Mouse (Mus musculus) kidney, postnatal 10 days (tissue): Measurements from ENCODE around the gene Kcng3.

Source experiments
- DNase-seq: peaks from one replicate; pipeline ENCODE4 v3.0.0; 2021; ENCODE audit warnings: mixed read lengths

Gene Kcng3

DNA sequence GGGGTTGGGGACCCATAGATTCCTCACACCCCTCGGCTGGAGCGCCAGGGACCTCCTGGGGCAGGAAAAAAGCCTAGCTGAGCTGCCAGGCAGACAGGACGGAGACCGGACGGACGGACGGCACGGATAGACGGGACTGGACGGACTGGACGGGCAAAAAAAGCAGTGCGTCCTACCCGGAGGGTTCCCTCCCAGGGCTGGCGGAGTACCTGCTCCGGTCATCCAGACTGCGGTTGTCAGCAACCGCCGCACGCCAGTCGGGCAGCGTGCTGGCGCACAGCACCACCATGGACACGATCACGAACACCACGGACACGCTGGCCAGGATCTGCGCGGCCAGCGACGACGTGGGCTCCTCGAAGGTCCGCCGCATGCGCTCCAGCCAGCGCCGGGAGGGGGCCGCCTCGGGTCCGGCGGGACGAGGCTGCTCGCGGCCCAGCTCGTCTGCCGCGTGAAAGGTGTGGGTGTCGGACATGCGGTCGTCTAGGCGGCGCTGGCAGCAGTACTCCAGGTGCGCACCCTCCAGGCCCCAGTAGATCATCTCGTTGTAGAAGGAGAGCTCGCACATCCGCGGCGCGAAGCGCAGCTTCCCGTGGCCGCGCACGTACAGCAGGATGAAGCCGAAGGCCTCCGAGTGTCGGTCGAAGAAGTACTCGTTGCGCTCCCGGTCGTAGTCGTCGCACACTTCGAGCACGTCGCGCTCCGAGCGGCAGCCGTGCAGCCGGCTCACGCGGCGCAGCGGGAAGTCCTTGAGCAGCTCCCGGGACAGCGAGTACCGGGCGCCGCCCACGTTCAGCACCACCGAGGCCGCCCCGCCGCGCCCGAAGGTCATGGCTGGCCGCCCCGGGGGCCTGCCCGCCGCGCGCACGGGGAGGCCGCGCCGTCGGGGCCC lies 662 bp downstream of the Kcng3 start:
- peak; percentile 51 for DNase-seq

DNA sequence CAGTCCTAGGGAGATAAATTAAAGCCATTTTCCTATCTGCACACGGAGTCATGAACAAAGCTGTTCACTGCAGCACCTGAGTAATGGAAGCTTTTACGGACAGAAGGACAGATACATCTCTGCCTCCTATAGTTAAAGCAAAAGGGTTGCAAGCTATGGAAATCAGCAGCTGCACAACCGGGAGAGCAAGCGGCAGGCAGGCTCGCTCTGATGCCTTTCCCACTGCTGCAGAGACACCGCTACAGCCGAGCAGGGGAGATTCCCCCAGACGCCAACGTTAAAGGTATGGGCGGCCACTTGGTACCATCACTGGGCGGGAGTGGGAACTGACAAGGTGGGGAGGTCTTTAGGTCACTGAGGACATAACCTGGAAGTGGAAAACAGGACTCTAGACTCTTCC lies 17.8 kb downstream of the Kcng3 start:
- no peak for DNase-seq

DNA sequence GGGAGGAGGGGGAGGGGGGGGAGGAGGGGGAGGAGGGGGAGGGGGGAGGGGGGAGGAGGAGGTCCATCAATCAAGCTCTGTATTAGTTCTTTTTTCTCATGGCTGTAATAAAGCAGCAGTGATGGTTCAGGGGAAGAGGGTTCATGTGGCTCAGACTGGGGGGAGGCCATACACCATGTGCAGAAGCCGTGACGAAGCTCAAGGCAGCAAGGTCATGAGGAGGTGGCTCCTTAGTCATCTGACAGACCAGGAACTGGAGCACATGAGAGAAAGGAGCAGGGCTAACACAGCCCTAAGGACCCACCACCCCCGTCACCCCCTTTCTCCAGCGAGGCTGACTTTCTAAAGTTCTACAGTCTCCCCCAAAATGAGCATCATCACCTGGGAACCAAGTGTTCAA lies 22.2 kb downstream of the Kcng3 start:
- no peak for DNase-seq

DNA sequence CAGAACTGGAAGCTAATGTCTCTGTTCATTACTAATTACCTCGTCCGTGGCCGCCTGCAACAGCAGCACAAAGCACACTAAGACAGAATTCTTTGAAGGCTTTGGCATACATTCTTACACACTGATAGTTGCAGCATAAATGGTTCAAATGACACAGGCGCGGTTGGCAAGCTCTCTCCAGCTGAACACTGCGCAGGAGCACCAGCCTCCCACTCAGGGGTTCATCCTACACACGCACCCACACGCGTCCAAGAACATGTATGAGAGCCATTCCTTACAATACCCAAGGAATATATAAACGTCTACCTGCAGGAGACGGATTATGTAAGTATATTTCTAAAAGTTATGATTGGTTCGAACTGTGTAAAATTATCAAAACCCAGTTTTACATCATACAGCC lies 30.7 kb downstream of the Kcng3 start:
- no peak for DNase-seq

DNA sequence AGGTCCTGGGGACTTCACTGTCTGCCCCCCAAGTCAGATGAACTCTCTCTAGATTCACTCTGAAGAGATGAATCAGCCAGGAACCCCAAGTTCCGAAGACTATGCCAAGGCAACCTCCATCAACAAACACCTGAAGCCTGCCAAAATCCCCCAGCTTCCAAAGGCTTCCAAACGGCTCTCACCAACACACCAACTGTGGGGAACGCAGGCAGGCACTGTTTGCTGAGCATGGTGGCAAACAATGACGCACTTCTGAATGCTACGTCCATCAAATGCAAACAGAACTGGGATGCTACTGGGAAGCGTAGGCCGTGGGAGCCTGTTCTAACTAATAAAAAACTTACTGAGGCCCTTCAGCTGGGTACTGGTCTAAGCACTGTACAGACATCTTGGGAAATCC lies 35.7 kb downstream of the Kcng3 start:
- no peak for DNase-seq

DNA sequence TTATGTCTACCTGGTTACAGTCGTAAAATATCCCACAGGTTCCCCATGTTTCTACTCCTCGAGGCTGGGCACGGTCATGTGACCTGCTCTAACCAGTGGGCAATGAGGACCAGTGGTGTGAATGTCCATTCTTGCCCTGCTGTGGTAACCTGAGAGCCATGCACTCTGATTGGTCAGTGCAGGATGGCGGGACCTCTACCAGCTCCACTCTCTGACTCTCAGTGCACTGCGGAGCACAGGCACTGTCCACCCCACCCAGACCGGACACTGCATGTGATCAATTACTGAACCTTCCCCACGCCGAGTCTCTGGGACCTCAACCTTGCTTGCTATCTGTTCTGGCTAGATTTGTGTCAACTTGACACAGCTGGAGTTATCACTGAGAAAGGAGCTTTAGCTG lies 37.2 kb downstream of the Kcng3 start:
- DNase-seq, result no peak

DNA sequence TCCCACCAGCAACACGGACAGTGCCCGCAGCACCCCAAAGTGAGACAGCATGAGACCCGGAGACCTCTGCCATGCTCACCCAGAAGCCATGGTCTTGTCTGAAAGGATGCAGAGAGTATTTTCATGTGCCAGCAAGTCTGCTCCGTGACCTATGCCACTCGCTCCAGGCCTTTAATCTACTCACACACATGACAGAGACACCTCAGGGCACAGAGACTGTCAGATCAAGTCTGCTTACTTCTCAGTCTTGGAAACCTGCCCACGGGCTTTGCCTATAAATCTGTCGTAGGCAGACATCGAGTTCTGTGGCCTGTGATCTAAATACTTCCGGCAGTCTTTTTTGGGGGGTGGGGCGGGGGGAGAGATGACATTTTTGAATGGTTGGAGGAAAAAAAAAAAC lies 38.3 kb downstream of the Kcng3 start:
- peak; percentile 51 for DNase-seq

DNA sequence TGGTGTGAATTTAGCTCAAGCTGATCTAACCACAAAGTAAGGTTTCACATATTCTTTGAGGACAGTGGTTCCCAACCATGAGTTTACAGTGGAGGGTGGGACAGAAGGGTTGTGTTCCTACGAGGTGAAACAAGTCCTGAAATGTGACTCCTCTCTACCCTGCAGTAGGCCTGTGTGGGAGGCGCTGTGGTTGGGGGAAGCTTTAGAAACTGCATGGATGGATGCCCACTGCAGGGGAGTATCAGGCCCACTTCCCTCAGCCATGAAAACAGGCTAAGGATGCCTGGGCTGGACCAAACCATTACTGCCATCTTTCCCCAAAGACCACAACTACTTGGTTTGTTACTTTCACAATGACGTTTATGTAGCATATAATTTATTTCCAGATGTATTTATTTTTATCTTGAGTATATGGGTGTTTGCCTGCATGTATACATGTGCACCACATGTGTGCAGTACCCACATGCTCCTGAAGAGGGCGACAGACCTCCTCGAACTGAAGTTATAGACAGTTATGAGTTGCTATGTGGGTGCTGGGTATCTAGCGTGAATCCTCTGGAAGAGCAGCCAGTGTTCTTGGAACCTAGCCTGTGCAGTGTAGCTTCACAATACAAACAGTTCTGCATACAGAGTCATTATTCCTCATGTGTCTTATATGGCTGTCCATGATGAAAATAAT lies 42.9 kb downstream of the Kcng3 start:
- DNase-seq, result no peak

DNA sequence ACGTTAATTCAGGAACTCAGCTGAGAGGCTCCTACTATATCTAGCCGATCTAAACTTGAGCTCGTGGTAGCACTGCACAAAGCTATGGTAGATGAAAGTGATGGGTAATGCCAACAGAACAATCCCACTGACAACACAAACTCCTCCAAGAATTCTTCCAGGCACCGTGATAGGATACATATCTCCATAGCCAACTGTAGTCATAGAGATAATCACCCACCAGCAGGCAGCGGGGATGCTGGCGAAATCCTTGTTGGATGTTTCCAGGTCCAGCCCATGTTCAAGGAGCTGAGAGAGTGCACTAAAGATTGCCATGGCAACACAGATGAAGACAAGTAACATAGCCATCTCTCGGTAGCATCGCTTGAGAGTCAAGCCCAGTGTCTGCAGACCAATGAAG lies 44.0 kb downstream of the Kcng3 start:
- DNase-seq, result no peak

DNA sequence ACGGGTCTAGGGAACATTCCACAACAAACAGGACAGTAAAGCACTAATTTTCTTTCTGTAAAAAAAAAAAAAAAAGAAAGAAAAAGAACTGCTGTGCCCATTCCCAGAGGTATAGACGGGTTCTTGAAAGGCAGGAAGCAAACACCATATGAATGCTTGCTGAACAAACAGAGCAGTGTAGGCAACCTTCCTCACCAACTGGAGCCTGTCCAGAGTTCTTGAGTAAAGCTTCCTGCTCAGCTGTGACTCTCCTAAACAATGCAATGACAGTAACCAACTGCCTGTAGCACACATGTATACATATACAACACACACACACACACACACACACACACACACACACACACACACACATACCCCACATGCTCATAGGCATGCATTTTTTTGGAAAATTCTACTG lies 49.1 kb downstream of the Kcng3 start:
- no peak for DNase-seq

DNA sequence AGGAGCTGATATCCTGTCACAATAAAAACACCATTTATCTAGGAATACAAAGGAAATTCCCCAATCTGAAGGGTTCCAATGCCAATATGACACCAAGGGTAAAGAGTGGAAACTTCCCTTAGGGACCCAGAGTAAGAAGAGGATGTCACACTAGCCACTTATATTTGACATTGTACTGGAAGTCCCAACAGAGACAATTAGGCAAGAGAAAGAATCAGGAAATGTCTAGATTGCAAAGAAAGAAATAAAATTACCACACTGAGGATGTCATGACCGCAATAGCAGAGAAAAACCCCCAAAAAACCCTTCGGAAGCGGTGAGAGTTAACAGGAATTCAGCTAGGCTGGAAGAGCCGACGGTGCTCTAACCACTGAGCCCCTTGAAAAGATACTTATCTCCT lies 51.0 kb downstream of the Kcng3 start:
- DNase-seq, result no peak

DNA sequence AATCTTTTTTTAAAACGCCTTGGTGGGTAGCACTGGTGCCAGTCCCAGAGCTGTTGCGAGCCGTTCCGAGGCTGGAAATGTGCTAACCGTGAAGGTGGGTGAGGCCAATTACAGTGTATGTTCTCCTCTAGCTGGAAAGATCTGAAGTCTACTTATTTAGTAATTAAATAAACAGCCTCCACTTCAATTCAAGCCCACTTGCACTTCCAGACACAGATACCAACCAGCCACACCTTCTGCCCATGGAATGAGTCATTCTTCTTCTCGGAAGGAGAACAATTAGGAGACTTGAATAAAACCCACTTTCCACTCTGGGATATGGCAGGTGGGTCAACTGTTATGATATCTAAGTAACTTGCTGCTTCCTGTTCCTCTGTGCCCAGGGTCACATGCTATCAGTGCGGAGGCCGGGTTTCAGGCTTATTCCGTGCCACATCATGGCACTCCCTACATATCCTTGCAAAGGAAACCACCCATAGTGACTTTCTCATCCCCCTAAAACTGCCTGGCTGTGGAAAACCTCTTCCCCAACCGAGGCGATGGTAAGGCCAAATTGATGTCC lies 54.8 kb downstream of the Kcng3 start:
- DNase-seq, result no peak

DNA sequence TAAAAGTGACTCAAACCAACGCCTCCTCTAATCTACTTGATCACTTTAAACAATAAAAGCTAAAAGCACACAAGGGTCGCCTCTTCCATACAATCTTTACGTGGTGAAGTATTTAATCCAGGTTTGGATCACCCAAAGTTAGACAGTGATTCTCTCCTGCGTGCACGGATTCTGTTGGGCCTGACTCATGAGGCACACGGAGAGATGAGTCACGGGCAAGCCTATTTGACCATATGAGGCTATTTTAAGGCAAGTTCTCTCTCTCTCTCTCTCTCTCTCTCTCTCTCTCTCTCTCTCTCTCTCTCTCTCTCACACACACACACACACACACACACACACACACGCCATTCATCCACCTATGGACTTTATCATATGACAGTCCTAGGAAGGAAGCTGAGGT lies 57.1 kb downstream of the Kcng3 start:
- DNase-seq, result no peak

DNA sequence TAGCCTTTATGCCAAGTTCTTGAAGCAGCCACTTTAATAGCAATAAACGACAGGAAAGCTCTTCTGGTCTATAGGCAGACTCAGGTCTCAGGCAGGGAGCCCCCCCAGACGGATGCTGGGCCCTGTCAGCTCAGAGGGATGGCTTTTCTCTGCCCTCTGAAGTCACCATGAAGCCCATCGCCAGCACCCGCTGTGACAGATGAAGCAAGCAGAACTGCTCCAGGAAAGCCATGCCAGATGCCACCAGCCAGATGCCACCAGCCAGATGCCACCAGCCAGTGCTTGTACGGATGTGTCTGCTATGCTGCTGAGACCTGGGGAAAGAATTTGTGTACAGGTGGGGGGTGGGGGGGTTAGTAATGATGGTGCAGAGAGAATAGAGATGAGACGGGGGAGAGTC lies 58.6 kb downstream of the Kcng3 start:
- DNase-seq, result no peak

DNA sequence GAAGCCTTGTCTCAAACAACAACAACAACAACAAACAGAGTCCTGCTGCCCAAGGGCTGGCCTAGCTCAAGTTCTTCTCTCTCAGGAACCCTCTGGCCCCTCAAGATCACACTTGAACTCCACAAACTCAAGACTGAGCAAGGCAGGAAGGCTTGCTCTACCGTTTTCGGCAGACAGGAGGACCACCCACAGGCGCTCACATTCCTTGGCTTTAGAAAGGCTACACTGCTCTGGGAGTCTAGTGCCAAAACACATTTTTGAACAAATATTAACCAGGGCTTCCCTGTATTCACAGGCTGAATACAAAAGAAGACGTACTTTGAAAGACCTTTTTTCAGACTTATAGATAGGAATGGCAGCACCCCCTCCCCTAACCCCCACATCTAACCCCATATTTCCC lies 59.3 kb downstream of the Kcng3 start:
- peak; percentile 35 for DNase-seq

DNA sequence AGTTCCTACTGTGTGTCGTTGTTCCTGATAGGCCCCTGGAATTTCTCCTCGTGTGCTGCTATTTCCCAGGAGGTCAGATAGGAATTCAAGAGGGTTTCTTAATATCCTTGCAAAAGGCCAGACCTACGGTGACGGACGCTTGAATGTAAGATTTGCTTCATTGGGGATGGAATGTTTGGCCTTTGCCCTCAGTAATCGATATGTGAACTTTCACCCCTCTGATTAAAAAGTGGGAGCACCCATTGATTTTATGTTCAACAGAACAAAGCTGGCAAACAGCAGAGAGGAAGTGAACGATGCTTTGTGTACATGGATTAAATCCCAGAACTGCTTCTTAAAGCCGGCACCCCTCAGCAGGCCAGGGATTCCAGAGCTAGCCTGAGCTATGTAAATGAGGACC lies 64.3 kb downstream of the Kcng3 start:
- no peak for DNase-seq

DNA sequence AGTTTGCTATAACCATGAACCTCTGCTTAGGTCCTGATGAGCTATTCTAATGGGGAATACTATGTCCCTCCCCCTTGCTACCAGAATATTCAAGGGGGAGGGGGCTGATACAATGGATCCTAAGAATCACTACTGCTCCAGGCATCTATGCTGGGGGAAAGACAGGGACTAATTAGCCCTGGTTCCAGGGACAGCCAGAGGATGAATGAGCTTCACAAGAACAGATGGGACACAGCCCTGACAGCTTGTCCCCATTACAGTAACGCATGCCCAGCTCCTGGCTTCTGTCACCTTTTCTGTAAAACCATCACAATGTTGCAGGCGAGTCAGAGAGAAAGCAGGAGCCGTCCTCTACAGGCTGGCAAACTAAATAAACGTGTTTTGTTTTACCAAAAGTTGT lies 66.2 kb downstream of the Kcng3 start:
- no peak for DNase-seq

DNA sequence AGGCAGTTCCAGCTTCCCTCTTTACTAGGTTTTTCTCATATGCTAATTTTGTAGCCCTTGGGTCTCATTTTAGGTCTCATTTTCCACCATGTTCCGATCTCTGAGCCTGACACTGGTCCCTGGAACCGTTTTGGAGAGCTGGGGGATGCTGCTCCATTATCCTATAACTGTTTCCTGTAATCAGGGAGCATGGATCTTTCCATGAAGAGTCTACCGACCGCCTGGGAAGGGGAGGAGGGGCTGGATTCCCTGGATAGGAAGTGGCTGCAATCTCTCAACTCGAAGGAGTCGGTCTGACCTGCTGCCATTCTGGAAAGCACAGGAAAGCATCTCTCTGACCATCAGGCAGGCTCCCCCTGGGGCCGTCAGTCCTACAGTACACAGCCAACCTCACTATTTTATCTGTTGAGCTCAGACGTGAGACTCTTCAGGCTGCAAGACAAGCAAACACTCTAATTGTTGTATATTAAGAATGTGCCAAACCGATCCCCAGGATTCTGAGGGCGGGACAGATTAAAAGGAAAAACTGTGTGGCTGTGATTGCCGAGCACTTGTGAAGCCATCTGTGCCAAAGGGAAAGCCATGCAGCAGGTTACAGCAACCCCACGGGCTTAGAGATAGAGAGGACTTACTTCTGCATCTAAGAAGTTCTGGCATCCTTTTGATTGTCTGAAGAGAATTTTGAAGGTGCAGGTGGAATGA lies 67.4 kb downstream of the Kcng3 start:
- DNase-seq, result no peak

DNA sequence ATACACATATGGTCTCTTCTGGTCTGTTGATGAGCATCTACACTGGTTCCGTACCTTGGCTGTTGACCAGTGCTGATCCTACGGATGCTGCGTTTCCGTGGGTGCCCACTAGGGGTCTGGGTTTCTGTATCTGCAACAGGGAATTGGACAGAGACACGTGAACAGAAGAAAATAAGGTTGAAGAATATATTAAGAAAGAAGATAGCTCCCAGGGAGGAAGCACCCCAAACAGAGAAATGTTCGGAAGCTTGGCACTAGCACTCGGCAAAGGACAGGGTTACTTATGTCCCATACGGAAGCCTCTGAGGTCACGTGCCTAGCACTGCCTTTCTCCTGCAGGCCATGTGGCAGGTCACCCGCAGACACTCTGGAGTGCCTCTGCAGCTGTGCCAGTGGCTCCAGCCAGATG lies 68.0 kb downstream of the Kcng3 start:
- DNase-seq, result peak; percentile 78

DNA sequence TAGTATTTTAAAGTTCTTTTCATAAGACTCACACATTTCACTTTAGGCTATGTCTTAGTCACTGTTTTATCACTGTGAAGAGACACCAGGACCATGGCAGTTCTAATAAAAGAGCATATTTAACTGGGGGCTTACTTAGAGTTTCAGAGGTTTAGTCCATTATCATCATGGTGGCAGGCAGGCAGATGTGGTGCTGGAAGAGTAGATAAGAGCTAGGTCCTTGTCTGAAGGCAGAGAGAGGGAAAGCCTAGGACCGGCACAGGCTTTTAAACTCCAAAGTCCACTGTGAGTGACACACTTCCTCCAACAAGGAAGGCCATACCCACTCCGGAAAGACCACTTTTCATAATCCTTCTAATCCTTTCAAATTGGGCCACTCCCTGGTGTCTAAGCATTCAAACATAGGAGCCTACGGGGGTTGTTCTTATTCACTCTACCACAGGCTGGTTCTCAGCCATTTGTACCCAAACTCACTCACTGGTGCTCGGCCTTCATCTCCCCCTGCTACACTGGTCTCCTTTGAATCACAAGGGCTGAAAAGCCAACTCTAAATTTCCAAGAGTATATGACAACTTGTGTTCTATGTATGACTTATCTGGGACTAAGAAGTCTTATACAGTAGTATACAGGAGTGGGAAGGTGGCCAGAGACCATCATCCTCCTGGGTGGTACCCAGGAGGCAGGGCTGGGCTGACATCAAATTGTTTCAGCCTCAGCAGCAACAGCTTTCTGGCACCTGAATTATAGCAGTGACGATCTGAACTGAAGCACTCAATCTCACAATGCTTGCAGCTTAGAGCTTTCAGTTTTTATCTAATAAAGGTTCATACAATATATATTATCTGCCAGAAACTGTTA lies 69.3 kb downstream of the Kcng3 start:
- no peak for DNase-seq

DNA sequence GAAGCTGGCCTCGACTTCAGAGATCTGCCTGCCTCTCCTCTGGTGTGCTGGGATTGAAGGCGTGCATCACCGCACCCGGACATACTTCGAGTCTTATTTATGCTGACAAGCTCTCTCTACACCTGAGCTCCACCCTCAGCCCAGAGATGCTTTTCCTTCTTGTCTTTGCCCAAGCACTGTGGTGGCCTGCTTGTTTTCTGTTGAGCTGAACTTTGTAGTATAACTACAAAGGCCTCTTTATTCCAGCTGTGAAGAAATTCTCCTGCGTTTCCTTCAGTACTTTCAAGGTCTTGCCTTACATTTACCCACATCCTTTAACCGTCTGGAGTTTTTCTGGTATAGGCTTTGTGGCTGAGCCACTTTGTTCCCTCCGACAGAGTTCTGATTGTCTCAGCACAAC lies 72.6 kb downstream of the Kcng3 start:
- no peak for DNase-seq

DNA sequence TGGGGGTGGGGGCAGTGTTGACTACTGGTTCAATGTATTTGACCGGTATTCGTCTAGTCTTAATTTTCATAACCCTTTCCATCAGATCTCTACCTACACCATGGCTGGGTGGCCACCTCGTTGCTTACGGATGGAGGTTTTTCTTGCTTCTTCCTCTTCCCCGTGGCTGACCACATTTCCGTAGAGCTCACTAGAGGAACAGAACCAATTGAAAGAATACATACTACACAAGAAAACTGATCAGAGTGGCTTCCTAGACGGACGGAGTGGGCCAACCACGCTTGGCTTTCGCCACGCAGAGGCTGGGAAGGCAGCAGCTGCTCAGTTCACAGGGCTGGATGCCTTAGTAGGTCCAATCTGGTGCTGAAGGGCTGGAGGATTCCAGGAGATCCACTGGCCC lies 75.9 kb downstream of the Kcng3 start:
- no peak for DNase-seq

DNA sequence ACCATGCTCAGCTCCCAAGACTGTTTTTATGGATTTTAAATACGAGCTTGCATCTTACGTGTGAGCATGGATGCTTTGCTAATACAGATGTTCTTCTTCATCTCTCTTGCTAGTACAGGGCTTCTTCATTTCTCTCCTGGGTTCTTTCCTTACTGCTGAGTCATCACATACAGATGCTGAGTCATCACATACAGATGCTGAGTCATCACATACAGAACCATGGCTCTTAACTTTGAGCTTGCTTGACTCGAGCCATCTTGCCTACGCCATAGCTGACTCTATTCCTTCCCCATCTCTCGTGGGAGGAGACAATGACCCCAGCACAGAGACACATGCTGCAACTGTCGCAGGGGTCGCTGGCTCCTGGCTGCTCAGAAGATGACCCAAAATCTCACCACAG lies 76.7 kb downstream of the Kcng3 start:
- DNase-seq, result no peak
